Mouse (Mus musculus) lung, postnatal 0 days (tissue): ENCODE data around the gene Cnst.

Experiments used
- CTCF ChIP-seq: IDR thresholded peaks from 2 replicates; pipeline ENCODE4 v1.5.1; 2016; ENCODE audit warnings: antibody characterized with exemption, mild to moderate bottlenecking
- EP300 ChIP-seq: IDR thresholded peaks from 2 replicates; pipeline ENCODE4 v1.6.1; 2016; ENCODE audit warnings: antibody characterized with exemption, mild to moderate bottlenecking, control low read depth

DNA sequence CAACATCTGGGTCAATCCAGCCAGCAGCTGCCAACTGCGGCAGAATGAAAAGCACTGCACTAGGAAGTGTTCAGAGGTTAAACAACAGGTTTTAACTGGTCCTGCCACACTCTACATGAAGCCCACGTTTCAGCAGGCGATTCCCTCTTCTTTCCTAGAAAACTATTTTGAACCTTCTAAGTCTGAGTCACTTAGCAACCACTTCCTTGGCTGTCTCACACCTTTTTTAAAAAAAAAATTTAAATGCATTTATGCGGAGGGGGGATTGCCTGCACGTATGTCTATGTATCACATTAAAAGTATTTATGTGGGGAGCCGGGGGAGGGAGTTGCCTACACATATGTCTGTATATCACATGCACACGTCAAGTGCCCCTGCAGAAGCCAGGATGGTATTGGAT, 34.3 kb upstream of the Cnst start:
- TF ChIP-seq EP300 (no peak), CTCF (no peak)
